Mouse (Mus musculus) embryonic facial prominence, embryonic 14.5 days (tissue): ENCODE measurements around the gene Ddx3y. TPM values are rescaled to one million over a fixed set of nuclear protein-coding genes. Genes with fewer than 3 reads are reported as not detected.

Experiments used
- polyA plus RNA-seq: library from polyadenylated mRNA; unstranded; fragments of >200 nt; fragmentation: Nextera tagmentation; extraction: Ambion mirVana; gene quantifications from 2 replicates; pipeline ENCODE4 v1.2.1, GENCODE M21; 2014

Ddx3y gene
- polyA plus RNA-seq, 1 experiment from 2014 or later, result 43.4 TPM

Other genes with a start within 250 kb of the Ddx3y start
- gene Uty, start 40.9 kb downstream of the Ddx3y start, polyA plus RNA-seq, result 18.7 and 18.9 TPM in 2 replicates
- not detected in 2 replicates for gene Usp9y, start 173.2 kb upstream of the Ddx3y start, polyA plus RNA-seq